Mouse (Mus musculus): Measurements from ENCODE around the gene Bet1.

The Bet1 gene

DNA sequence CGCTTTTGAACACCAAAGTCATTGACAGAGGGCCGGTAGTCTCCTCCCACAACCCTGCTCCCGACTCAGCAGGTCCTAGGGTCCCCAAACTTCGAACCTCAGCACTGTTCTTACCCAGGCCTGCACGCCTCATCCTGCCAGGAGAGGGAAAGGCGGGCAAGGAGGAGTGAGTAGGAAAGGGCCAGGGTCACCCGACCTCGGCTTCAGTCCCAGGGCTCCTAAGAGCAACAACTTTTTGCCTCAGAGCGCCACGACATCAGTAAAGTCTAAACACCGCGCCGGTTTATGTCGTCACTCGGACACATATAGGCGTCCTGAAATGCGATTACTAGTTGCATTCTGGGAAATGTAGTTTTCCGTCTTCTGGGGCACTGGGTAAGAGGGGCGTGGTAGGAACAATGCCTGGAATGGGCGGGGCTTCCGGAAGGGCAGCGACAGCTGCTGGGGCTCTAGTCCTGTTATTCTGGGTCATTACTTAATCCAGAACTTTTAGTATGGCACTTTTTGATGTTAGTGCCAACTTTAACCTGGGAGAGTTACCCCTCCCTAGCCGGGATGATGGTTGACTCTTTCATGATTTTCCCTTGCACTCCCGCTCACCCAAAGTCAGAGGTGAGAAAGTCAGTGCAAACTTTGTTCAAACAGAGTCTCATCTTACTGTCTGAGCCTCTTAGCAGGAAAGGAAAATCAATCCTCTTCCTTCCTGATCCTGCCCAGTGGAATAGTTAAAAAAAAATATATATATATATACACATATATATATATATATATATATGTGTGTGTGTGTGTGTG, at the start of gene Bet1:
Gene Bet1, minus strand, starts transcription at position 310 of the 792 bp plus-strand sequence.
- peak; percentile 92 for DNase-seq (ENCODE audit: low spot score)

DNA sequence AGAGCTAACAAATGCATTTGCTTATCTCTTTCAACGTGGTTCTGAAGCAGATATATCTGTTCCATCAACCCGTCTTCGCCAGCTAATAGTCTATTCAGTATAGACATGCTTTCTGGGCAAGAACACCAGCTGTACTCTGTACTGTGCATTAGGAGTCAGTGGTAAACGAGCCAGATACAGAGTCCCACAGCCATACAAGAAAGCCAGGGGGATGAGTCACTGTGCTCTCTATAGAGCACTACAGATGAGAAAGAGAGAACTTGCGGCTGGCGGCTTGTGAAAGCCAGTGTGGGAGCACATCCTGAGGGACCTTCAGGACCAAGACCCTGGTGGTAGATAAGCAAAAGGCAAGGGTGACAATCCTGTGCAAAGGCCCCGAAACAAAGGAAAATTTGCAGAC, 45.5 kb upstream of the Bet1 start:
- no peak for DNase-seq (ENCODE audit: low spot score)

GRCm38 (mm10) chr6:4131149-4131548, 44.4 kb upstream of the Bet1 start:
- DNase-seq (ENCODE audit: low spot score), result no peak

GRCm38 (mm10) chr6:4118611-4119010, 31.8 kb upstream of the Bet1 start:
- DNase-seq (ENCODE audit: low spot score), result no peak

DNA sequence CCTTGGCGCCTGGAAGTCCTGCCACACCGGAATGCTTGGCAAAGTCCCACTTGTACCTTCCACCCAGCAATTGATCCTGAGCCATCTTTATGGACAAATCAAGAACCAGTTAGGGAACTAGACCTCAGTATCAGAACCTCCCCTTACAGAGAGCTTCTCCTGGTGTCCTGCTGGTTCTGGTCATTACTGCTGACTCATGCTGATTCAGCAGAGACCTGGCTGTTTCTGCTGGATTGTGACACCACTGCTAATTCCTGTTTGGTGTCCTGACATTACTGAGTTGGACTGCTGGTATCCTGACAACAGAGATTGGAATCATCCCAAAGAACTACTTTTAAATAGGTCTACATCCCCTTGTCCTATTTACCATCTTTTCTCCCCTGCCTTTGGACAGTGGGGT, 3.7 kb upstream of the Bet1 start:
- no peak for DNase-seq (ENCODE audit: low spot score)

- DNase-seq (ENCODE audit: low spot score), result no peak
Observed at GRCm38 (mm10) chr6:4072281-4072680, 14.5 kb downstream of the Bet1 start.

GRCm38 (mm10) chr6:4069714-4070113, 17.1 kb downstream of the Bet1 start:
- DNase-seq (ENCODE audit: low spot score), result no peak

DNA sequence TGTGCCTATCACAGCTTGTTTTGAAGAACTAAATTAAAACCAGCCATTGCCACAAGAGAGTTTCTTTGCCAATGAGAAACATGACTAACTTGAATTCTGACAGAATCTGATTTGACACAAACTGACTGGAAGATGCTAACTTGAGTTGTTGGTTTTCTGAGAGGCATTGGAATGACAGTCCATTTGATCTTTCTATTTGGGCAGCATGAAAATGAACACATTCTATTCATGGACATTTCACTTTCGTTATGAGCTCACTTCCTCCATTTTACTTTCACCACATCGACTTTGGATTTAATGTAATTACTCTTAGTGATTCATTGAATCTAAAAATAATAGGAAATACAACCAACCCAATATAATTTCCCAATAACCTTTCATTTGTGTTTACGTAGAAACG, 32.4 kb downstream of the Bet1 start:
- no peak for DNase-seq (ENCODE audit: low spot score)

GRCm38 (mm10) chr6:4052843-4053242, 33.9 kb downstream of the Bet1 start:
- no peak for DNase-seq (ENCODE audit: low spot score)

GRCm38 (mm10) chr6:4047200-4047599, 39.6 kb downstream of the Bet1 start:
- DNase-seq (ENCODE audit: low spot score), result no peak

GRCm38 (mm10) chr6:4041821-4042220, 45.0 kb downstream of the Bet1 start:
- no peak for DNase-seq (ENCODE audit: low spot score)

DNA sequence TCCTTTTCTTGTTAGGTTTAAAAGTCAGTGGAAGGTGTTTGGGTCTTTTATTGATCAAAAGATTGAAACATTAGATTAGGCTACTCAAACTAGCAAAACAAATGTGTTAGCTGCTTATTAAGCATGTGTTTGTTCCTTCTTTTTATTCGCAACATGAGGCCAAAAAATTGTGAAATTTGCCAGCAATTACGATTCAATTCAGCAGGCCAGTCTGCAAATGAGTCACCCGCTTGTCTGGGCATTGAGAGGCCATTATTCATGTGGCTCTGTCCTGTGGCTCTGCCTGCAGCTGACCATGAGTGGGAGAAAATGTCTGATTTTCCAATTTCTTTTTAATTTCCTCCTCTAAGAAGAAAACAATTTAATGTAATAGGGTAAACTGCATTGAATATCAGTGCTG, 55.8 kb downstream of the Bet1 start:
- no peak for DNase-seq (ENCODE audit: low spot score)
